Mouse (Mus musculus) hindbrain, embryonic 11.5 days (tissue): Measurements from ENCODE around the gene Clic4. TPM values are rescaled to one million over a fixed set of nuclear protein-coding genes. Genes with fewer than 3 reads are reported as not detected.

Source experiments
- ATAC-seq: fragments of 200-750 bp; cut with Nextera tagmentation; 2 replicates; pipeline ENCODE4 v1.8.0; 2017; ENCODE audit warnings: mild to moderate bottlenecking, moderate TSS enrichment, moderate library complexity; ENCODE audit not compliant: low FRiP score
- DNase-seq: peaks from one replicate; pipeline ENCODE4 v3.0.0-alpha.2; 2015; ENCODE audit warnings: low spot score
- H3K27ac ChIP-seq: fragments of 300-500 bp; sonication (generic); 2 replicates; pipeline ENCODE4 v1.5.1; 2014; ENCODE audit warnings: mild to moderate bottlenecking, low read depth, low read length
- H3K27me3 ChIP-seq: fragments of 300-500 bp; sonication (generic); 2 replicates; pipeline ENCODE4 v1.6.1; 2014; ENCODE audit warnings: mild to moderate bottlenecking, low read length, moderate library complexity, mixed read lengths; ENCODE audit not compliant: control insufficient read depth, insufficient read depth
- H3K36me3 ChIP-seq: fragments of 300-500 bp; sonication (generic); 2 replicates; pipeline ENCODE4 v1.6.1; 2014; ENCODE audit warnings: mild to moderate bottlenecking, low read length, moderate library complexity, mixed read lengths; ENCODE audit not compliant: control insufficient read depth, insufficient read depth
- H3K4me1 ChIP-seq: fragments of 300-500 bp; sonication (generic); replicated peaks from 2 replicates; pipeline ENCODE4 v1.6.1; 2014; ENCODE audit warnings: low read length, mixed read lengths; ENCODE audit not compliant: control insufficient read depth, insufficient read depth
- H3K4me2 ChIP-seq: fragments of 300-500 bp; sonication (generic); replicated peaks from 2 replicates; pipeline ENCODE4 v1.6.1; 2014; ENCODE audit warnings: mild to moderate bottlenecking, low read depth, low read length
- H3K4me3 ChIP-seq: fragments of 300-500 bp; sonication (generic); 2 replicates; pipeline ENCODE4 v1.5.1; 2014; ENCODE audit warnings: low read depth, low read length
- H3K9ac ChIP-seq: fragments of 300-500 bp; sonication (generic); 2 replicates; pipeline ENCODE4 v1.6.1; 2014; ENCODE audit warnings: low read depth, low read length
- H3K9me3 ChIP-seq: fragments of 300-500 bp; sonication (generic); 2 replicates; pipeline ENCODE4 v1.6.1; 2016; ENCODE audit warnings: low read length; ENCODE audit not compliant: control insufficient read depth
- WGBS: fragments of 180-500 bp; shearing (Covaris S2); extraction: QIAGEN DNeasy Blood & Tissue Kit; methylation state at CpG from one replicate; pipeline ENCODE4 v1.1.7; 2014; 5-methylcytosine and 5-hydroxymethylcytosine counted together
- polyA plus RNA-seq: library from polyadenylated mRNA; unstranded; fragments of >200 nt; fragmentation: Nextera tagmentation; extraction: Ambion mirVana; gene quantifications from 2 replicates; pipeline ENCODE4 v1.2.1, GENCODE M21; 2014

Clic4 gene
- polyA plus RNA-seq, 1 experiment from 2014 or later = 109 TPM

GRCm38 (mm10) chr4:135171304-135171875 is 101.2 kb downstream of the Clic4 start:
- Histone ChIP-seq H3K27me3 (peaks cover 41% of the 10 kb centered on the region), H3K9me3 (no peaks in the 10 kb centered on the region), H3K27ac (no peak overlapping the region), H3K4me2 (no peak overlapping the region), H3K36me3 (no peaks in the 10 kb centered on the region), H3K4me1 (peaks cover 6% of the 10 kb centered on the region; the same call in 1 of the 2 replicates), H3K9ac (no peak overlapping the region), H3K4me3 (no peak overlapping the region)
- DNase-seq (no peak), ATAC-seq (no peak)
- WGBS = 59% methylated on average over 12 of the region's 12 CpGs

GRCm38 (mm10) chr4:135169501-135169900 is 103.1 kb downstream of the Clic4 start:
- Histone ChIP-seq H3K9ac (no peak overlapping the region), H3K9me3 (no peaks in the 10 kb centered on the region), H3K27me3 (peaks cover 43% of the 10 kb centered on the region), H3K4me1 (no peaks in the 10 kb centered on the region; the same call in 1 of the 2 replicates), H3K4me2 (no peak overlapping the region), H3K36me3 (no peaks in the 10 kb centered on the region), H3K4me3 (no peak overlapping the region), H3K27ac (no peak overlapping the region)
- DNase-seq (no peak), ATAC-seq (no peak)
- WGBS = 62% methylated on average over 4 of the region's 4 CpGs

DNA sequence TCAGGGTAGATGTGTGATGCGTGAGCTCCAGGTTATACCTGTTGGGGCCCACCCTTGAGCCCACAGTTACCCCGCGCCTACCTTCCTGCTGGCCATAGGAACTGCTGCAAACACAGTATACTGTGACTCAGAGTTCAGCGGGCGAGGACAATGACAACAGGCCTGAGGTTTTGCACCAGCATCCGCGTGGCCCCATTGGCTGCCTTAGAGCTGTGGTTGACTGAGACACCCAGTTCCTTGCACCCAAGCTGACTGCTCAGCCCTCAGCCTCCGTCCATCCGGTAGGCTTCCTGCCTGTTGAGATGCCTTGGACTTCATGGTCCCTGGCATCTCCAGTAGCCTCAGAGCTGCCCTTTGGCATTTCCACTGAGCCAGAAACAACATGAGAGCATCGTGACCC is 103.5 kb downstream of the Clic4 start:
- ATAC-seq (no peak), DNase-seq (no peak)
- H3K27me3 ChIP-seq = peaks cover 44% of the 10 kb centered on the region
- H3K4me3 ChIP-seq = no peak overlapping the region
- no peak overlapping the region for H3K4me2 ChIP-seq
- H3K27ac ChIP-seq = no peak overlapping the region
- WGBS = 70% methylated on average over 10 of the region's 10 CpGs
- no peaks in the 10 kb centered on the region for H3K36me3 ChIP-seq
- H3K9ac ChIP-seq = no peak overlapping the region
- H3K9me3 ChIP-seq = no peaks in the 10 kb centered on the region
- H3K4me1 ChIP-seq = no peaks in the 10 kb centered on the region; the same call in 1 of the 2 replicates

DNA sequence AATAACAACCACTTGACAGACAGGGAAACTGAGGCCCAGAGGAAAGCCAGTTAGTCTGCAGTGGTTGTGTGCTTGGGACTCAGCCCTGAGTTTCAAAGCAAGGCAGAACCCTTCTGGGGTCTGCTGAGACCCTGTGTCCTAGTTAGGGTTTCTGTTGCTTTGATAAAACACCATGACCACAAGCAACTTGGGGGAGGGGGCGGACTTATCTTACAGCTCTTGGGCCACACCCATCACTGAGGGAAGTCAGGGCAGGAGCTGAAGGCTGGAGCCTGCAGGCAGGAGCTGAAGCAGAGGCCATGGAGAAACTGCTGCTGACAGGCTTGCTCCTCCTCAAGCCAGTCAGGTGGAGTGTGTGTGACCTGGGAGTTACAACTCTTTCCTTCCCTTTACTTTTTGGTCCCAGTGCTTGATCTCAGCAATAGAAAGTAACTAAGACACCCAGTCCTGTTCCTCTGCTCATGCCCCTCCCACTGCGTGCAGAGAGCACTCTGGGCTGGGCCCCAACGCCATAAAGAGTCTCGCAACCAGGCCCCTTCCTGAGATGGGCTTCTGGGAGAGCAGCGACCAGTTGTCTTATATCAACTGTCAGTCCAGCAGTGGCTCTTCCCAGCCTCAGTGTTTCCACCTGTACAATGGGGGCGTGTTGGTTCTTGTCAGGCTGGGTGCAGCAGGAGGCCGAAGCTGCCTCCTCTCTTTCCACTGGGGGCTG is 104.6 kb downstream of the Clic4 start:
- Histone ChIP-seq H3K9ac (no peak overlapping the region), H3K4me3 (no peak overlapping the region), H3K4me2 (no peak overlapping the region), H3K4me1 (no peaks in the 10 kb centered on the region; the same call in 1 of the 2 replicates), H3K27ac (no peak overlapping the region), H3K9me3 (no peaks in the 10 kb centered on the region), H3K36me3 (no peaks in the 10 kb centered on the region), H3K27me3 (peaks cover 42% of the 10 kb centered on the region)
- ATAC-seq (no peak), DNase-seq (no peak)
- 52% methylated on average over 7 of the region's 7 CpGs for WGBS

DNA sequence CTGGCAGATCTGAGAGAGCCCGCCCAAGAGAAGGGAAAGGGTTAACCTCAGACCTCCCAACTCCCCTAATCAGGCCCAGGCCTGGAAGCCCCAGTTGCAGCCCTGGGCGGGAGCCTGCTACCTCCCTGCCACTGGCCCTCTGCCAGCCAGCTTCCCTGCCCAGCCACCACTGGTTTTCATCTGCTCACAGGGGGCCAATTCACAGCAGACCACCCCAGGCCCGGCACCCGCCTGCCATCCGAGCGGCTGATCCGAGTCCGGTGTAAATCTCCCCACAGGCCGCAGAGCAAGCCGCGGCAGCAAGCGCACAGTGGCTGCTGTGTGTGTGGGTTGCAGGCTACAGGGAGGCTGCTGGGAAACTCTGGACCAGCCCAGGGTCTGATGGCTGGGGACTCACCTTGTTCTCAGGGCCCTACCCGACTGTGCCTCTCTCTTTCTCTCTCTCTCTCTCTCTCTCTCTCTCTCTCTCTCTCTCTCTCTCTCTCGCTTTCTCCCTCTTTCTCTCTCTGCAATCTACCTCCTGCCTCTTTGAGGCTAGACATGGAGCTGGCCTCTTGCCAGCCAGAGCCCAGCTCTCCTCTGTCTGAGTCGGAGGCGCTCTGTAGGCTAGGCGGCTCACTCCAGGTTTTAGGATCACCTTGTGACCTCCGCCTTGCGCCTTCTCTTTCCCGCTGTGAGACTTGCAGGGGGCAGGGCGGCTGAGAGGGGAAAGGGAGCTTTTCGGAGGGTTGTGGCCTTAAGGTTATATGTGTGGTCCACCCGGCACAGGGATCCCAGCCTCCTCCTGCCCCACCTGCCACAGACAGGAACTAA is 106.0 kb downstream of the Clic4 start:
- Histone ChIP-seq H3K9ac (no peak overlapping the region), H3K27ac (no peak overlapping the region), H3K36me3 (no peaks in the 10 kb centered on the region), H3K4me3 (no peak overlapping the region), H3K27me3 (peaks cover 42% of the 10 kb centered on the region), H3K4me2 (0 out of 2 replicates have a peak overlapping the region, but pooled peaks have one; percentile 6), H3K4me1 (no peaks in the 10 kb centered on the region; the same call in 1 of the 2 replicates), H3K9me3 (no peaks in the 10 kb centered on the region)
- DNase-seq (peak; percentile 41), ATAC-seq (no peak)
- WGBS = 3% methylated on average over 22 of the region's 23 CpGs

- H3K4me2 ChIP-seq = no peak overlapping the region
- no peak overlapping the region for H3K4me3 ChIP-seq
- H3K27ac ChIP-seq = no peak overlapping the region
- no peaks in the 10 kb centered on the region; the same call in 1 of the 2 replicates for H3K4me1 ChIP-seq
- H3K9me3 ChIP-seq = no peaks in the 10 kb centered on the region
- peaks cover 42% of the 10 kb centered on the region for H3K27me3 ChIP-seq
- DNase-seq (no peak), ATAC-seq (no peak)
- 53% methylated on average over 6 of the region's 6 CpGs for WGBS
- no peaks in the 10 kb centered on the region for H3K36me3 ChIP-seq
- no peak overlapping the region for H3K9ac ChIP-seq
Observed at GRCm38 (mm10) chr4:135165761-135166160, 106.9 kb downstream of the Clic4 start.

Other genes starting within 250 kb of the Clic4 start
- gene Runx3, start 152.2 kb downstream of the Clic4 start, polyA plus RNA-seq = 0.21 and 0.28 TPM in 2 replicates
- gene Srrm1, start 80.5 kb upstream of the Clic4 start, polyA plus RNA-seq = 220 and 289 TPM in 2 replicates
- 0.75 TPM in 1 of 2 replicates, not detected in the other for gene Ncmap, start 125.4 kb upstream of the Clic4 start, polyA plus RNA-seq
- 11.0 and 13.9 TPM in 2 replicates for gene Rcan3, start 161.0 kb upstream of the Clic4 start, polyA plus RNA-seq
- 0.79 and 1.0 TPM in 2 replicates for gene Stpg1, start 222.0 kb upstream of the Clic4 start, polyA plus RNA-seq
- gene Nipal3, start 222.2 kb upstream of the Clic4 start, polyA plus RNA-seq = 2.7 and 5.8 TPM in 2 replicates